Comparison of ENCODE assay signal across 8 mouse cellular contexts in the genomic region with DNA sequence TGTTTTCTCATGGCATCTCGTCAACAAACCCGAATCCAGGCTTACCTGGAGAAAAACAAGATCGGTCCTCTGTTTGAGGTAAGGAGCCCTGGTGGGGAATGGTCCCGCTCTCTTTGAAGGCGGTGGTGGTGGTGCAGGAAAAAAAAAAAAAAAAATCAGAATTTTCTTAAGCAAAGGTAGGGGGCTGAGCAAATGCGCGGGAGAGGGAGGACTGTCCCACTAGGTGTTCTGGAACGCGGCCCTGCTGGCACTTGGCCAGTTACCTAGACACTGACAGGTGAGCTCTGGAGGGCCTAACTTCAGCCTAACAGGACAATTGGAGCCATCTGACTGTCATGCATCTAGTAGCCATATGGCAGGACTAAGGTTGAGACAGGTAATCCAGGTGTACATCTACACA. TPM values are rescaled to one million over a fixed set of nuclear protein-coding genes. Genes with fewer than 3 reads are reported as not detected.
DNase-seq lines count a peak whose midpoint lies in the region; ATAC-seq and TF ChIP-seq lines count a peak whose summit lies in the region.

No protein-coding gene starts in this region.

- no peaks in the 10 kb centered on the region for H3K36me3 ChIP-seq in hindbrain, embryonic 14.5 days (replicated peaks; ENCODE audit: control insufficient read depth, insufficient read depth)
- H3K36me3 ChIP-seq in midbrain, embryonic 13.5 days, result no peaks in the 10 kb centered on the region

- no peaks in the 10 kb centered on the region for H3K9me3 ChIP-seq in hindbrain, embryonic 14.5 days (ENCODE audit: control insufficient read depth, low read length)
- no peaks in the 10 kb centered on the region for H3K9me3 ChIP-seq in midbrain, embryonic 13.5 days

- DNase-seq in gastrocnemius, adult 2 months, result no peak
- no peak for DNase-seq in gastrocnemius, postnatal 14 days
- DNase-seq in ovary, postnatal 14 days (ENCODE audit: low spot score), result peak; percentile 2
- no peak for DNase-seq in ovary, postnatal 10 days (ENCODE audit: low spot score)
- DNase-seq in hindbrain, embryonic 14.5 days (ENCODE audit: low spot score), result no peak
- no peak for DNase-seq in spleen, adult 12 weeks (ENCODE audit: low spot score)
- no peak for DNase-seq in frontal cortex, postnatal 14 days (ENCODE audit: low spot score in 2 of 2)

- H3K27ac ChIP-seq in gastrocnemius, adult 2 months, result no peak overlapping the region
- 0 out of 2 replicates have a peak overlapping the region, but pooled peaks have one; percentile 29 for H3K27ac ChIP-seq in hindbrain, embryonic 14.5 days
- no peak overlapping the region for H3K27ac ChIP-seq in midbrain, embryonic 13.5 days

- H3K27me3 ChIP-seq in hindbrain, embryonic 14.5 days (ENCODE audit: control insufficient read depth, insufficient read depth, low read length), result peaks cover 9% of the 10 kb centered on the region
- peaks cover 31% of the 10 kb centered on the region for H3K27me3 ChIP-seq in midbrain, embryonic 13.5 days

- H3K4me3 ChIP-seq in gastrocnemius, adult 2 months, result peak overlapping the region; percentile 65
- peak overlapping the region; percentile 48 for H3K4me3 ChIP-seq in hindbrain, embryonic 14.5 days (replicated peaks; ENCODE audit: low read length)
- peak overlapping the region; percentile 57 for H3K4me3 ChIP-seq in midbrain, embryonic 13.5 days (replicated peaks)

- peaks cover 4% of the 10 kb centered on the region; the same call in 1 of the 2 replicates for H3K4me1 ChIP-seq in hindbrain, embryonic 14.5 days (replicated peaks; ENCODE audit: control insufficient read depth, insufficient read depth, low read length)
- H3K4me1 ChIP-seq in midbrain, embryonic 13.5 days (replicated peaks), result peaks cover 8% of the 10 kb centered on the region; the same call in 1 of the 2 replicates

- ATAC-seq in hindbrain, embryonic 14.5 days (ENCODE audit: low FRiP score), result peak; percentile 28
- ATAC-seq in midbrain, embryonic 13.5 days, result no peak; the same call in 1 of the 2 replicates

- peak overlapping the region; percentile 77 for H3K4me2 ChIP-seq in hindbrain, embryonic 14.5 days (replicated peaks)
- H3K4me2 ChIP-seq in midbrain, embryonic 13.5 days (replicated peaks), result peak overlapping the region; percentile 80

- 1% methylated on average over 9 of the region's 9 CpGs for WGBS in hindbrain, embryonic 14.5 days
- 3% methylated on average over 9 of the region's 9 CpGs for WGBS in midbrain, embryonic 13.5 days

- no peak for TF ChIP-seq CTCF in gastrocnemius, adult 2 months (IDR thresholded peaks at IDR 0.05)

- intact Hi-C loops in gastrocnemius, adult 2 months (cut with DNase I), result no loop called here
- intact Hi-C loops in gastrocnemius, postnatal 14 days (cut with DNase I; ENCODE audit: low total_unique reads), result no loop called here

- peak overlapping the region; percentile 57 for H3K9ac ChIP-seq in hindbrain, embryonic 14.5 days
- peak overlapping the region; percentile 80 for H3K9ac ChIP-seq in midbrain, embryonic 13.5 days (replicated peaks)

RNA-seq across cellular contexts. Expression of gene A830018L16Rik, which starts 0.7 kb away (rescaled TPM):
- not detected for total RNA-seq in gastrocnemius, adult 2 months (2021)
- total RNA-seq in gastrocnemius, postnatal 14 days (2021), result not detected
- 13.5 and 13.8 TPM in 2 replicates for polyA plus RNA-seq in hindbrain, embryonic 14.5 days (2014; fragmentation: Nextera tagmentation; extraction: Ambion mirVana)
- 3.0 and 3.1 TPM in 2 replicates for polyA plus RNA-seq in midbrain, embryonic 13.5 days (2015; fragmentation: Nextera tagmentation; extraction: Ambion mirVana)
